Mouse (Mus musculus): ENCODE measurements at regions not wholly inside any gene's neighbourhood (a gene's known extent, or its start where the extent isn't known, plus 50 kb on each side); places are given as distances from the start of the nearest gene placed in this dataset.

DNA sequence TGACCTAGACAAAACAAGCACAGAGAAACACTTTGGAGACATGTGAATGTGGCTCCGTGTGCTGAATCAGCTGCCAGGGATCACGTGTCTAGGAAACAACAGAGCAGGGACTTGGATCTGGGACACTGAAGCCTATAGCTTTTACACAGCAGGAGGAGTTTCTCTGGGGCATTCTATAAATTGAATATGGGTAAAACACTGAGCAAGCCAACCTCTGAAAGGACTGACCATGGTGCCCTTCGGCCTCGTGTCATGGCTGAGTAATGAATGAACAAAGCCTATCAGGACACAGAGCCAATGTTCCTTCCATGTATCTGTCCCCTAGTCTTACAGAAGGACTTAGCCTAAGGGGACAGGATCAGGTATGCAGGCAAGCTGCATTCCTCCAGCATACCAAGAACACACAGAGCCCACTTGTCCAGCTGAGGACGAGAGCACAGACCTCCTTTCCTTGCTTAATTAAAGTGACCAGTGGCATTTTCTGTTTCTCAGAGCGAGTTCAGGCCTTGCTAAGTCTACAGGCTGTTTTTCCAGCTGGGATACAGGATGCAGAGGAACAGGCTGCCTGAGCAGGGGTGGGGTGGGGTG, 347.7 kb upstream of the Fam19a5 start:
- Histone ChIP-seq H3K9ac (no peak overlapping the region), H3K4me2 (no peak overlapping the region), H3K36me3 (no peaks in the 10 kb centered on the region), H3K4me3 (no peak overlapping the region), H3K27me3 (no peaks in the 10 kb centered on the region), H3K27ac (no peak overlapping the region), H3K9me3 (no peaks in the 10 kb centered on the region), H3K4me1 (no peaks in the 10 kb centered on the region)
- no peak for ATAC-seq (ENCODE audit: insufficient number of reproducible peaks, low FRiP score, low TSS enrichment, low read depth)
- 56% methylated on average over 6 of the region's 6 CpGs for whole genome bisulfite sequencing

DNA sequence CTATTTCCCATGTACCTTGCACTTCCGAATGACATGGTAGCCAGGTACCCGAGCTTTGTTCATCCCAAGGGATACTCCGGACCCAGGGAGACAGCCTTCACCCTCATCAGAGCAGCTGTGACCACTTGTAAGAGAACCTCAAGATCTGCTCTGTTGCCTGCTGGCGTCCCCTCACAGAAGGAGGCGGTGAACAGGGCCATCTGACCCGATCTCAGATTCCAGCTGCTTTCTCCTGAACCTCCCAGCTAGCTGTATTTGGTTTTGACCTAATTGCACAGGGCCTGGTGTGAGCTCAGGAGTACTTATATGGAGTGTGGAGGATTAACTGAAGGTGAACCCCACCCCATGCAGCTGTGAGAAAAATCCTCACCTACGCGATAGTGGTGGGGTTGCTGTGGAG, 344.5 kb upstream of the Fam19a5 start:
- H3K27me3 ChIP-seq, result no peaks in the 10 kb centered on the region
- no peak overlapping the region for H3K27ac ChIP-seq
- H3K9ac ChIP-seq, result no peak overlapping the region
- ATAC-seq (ENCODE audit: insufficient number of reproducible peaks, low FRiP score, low TSS enrichment, low read depth), result no peak
- H3K4me2 ChIP-seq, result no peak overlapping the region
- no peak overlapping the region for H3K4me3 ChIP-seq
- whole genome bisulfite sequencing, result 75% methylated on average over 8 of the region's 8 CpGs
- no peaks in the 10 kb centered on the region for H3K36me3 ChIP-seq
- H3K9me3 ChIP-seq, result no peaks in the 10 kb centered on the region
- no peaks in the 10 kb centered on the region for H3K4me1 ChIP-seq

DNA sequence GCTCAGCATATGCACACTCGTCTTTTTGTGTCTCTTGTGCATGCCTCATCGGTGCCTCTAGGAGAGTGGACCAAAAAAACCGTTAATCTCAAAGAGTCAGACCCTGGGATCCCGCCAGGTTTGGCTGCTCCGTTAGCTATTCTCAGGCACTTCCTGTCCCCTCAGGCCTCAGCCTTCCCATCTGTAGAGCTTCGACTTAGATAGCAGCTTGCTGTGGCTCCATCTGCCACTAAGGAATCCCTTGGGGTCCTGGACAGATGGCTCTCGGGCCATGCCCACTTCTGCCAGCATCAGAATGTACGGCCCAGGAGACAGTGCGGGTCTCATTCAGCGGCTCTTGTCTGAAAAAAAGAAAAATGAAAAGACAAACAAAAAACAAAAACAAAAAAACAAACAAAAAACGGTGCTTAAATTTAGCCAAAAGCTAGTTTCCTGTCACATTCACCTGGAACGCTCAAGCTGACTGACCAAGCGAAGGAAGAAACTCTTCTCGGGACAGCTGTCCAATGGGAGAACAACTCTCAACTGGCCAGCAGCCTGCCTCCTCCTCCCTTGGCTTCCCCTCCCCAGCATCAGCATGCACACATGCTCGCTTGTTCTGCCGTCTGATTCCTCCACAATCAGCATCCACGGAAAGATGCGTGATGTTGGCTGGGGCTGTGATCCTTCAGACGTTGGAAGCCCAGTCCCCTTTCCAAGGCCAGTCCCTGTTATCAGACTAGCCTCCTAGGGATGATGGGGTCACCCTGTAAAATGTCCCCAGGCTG, 343.6 kb upstream of the Fam19a5 start:
- Histone ChIP-seq H3K9me3 (no peaks in the 10 kb centered on the region), H3K27me3 (no peaks in the 10 kb centered on the region), H3K4me3 (no peak overlapping the region), H3K9ac (no peak overlapping the region), H3K27ac (no peak overlapping the region), H3K4me2 (no peak overlapping the region), H3K36me3 (no peaks in the 10 kb centered on the region), H3K4me1 (no peaks in the 10 kb centered on the region)
- 72% methylated on average over 19 of the region's 19 CpGs for WGBS
- ATAC-seq (ENCODE audit: insufficient number of reproducible peaks, low FRiP score, low TSS enrichment, low read depth), result no peak

DNA sequence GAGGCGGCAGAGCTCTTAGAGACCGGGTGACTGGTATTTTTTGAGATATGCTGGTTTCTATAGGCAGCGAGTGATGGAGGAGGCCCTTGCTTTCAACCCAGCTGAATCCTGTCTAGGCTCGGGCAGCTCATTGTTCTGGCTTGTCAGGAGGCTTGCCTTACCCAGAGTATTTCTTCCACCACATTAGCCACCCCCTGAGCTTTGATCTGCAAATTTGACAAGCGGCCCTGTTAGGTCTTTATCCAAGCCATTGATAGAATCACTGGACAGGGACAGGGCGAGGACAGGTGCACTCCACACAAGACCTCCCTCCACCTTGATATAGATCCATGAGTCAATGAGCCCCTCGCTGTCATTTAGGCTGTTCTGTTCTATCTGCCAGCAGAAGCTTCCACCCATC, 343.0 kb upstream of the Fam19a5 start:
- 77% methylated on average over 7 of the region's 7 CpGs for WGBS
- Histone ChIP-seq H3K4me1 (no peaks in the 10 kb centered on the region), H3K4me2 (no peak overlapping the region), H3K9ac (no peak overlapping the region), H3K9me3 (no peaks in the 10 kb centered on the region), H3K36me3 (no peaks in the 10 kb centered on the region), H3K27ac (no peak overlapping the region), H3K4me3 (no peak overlapping the region), H3K27me3 (no peaks in the 10 kb centered on the region)
- no peak for ATAC-seq (ENCODE audit: insufficient number of reproducible peaks, low FRiP score, low TSS enrichment, low read depth)

DNA sequence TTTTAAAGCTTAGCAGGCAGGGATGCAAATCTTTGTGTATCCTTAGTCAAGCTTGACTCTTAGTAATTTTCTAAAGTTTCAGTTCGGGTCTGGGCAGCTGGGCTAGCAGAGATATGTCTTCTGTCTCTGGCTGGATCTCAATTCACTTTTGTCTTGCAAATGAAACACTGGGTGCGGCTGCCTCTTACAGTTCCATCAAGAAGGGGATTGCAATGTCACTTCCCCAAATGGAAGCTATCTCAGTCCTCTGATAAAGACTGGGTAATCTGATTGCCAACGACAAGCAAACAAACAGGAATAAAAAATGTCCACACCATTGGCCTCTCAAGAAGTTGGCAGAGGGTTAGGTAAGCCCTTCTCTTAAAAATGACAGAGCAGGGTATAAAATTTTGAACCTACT, 314.1 kb upstream of the Fam19a5 start:
- 63% methylated on average over 3 of the region's 3 CpGs for WGBS
- no peak for ATAC-seq (ENCODE audit: insufficient number of reproducible peaks, low FRiP score, low TSS enrichment, low read depth)
- Histone ChIP-seq H3K4me1 (no peaks in the 10 kb centered on the region), H3K36me3 (no peaks in the 10 kb centered on the region), H3K27ac (no peak overlapping the region), H3K4me3 (no peak overlapping the region), H3K9me3 (no peaks in the 10 kb centered on the region), H3K4me2 (no peak overlapping the region), H3K9ac (no peak overlapping the region), H3K27me3 (no peaks in the 10 kb centered on the region)

DNA sequence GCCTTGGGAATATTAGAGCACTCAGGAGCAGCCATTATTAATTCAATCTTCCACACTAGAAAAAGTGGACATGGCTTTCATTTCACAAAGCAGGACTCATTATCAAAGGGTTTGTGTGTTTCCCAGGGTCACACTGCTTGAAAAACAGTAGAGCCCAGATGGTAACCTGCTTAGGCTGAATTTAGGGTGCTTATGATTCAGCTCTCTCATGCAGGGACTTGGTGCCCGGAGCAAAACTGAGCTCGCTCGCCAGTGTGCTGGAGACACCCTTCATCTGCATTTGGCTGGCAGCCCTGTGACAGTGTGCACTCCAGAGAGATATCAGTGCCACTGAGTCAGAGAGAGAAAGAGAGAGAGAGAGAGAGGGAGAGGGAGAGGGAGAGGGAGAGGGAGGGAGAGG, 308.0 kb upstream of the Fam19a5 start:
- Histone ChIP-seq H3K9ac (no peak overlapping the region), H3K4me3 (no peak overlapping the region), H3K36me3 (no peaks in the 10 kb centered on the region), H3K4me1 (no peaks in the 10 kb centered on the region), H3K9me3 (no peaks in the 10 kb centered on the region), H3K4me2 (no peak overlapping the region), H3K27me3 (no peaks in the 10 kb centered on the region), H3K27ac (no peak overlapping the region)
- no peak for ATAC-seq (ENCODE audit: insufficient number of reproducible peaks, low FRiP score, low TSS enrichment, low read depth)
- 69% methylated on average over 3 of the region's 3 CpGs for WGBS

DNA sequence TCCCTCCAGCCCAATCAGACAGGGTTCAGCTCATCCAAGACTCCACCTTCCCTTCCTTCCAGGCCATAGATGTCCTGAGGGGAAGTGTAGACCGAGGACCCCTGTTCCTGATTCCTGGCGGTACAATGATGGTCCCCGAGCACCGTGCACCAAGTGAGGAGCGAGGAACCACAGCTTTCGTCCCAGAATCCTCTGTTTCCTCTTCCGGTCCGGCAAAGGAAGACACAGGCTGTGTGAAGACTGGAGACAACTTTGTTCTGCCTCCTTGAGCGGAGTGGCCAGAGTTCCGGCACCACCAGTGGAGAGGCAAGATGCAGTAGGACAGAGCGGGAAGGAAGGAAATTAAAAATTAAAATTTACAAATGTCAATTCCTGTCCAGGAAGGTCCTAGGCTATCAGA, 305.0 kb upstream of the Fam19a5 start:
- Histone ChIP-seq H3K4me2 (no peak overlapping the region), H3K4me3 (no peak overlapping the region), H3K9ac (no peak overlapping the region), H3K27ac (no peak overlapping the region), H3K36me3 (no peaks in the 10 kb centered on the region), H3K4me1 (no peaks in the 10 kb centered on the region), H3K27me3 (no peaks in the 10 kb centered on the region), H3K9me3 (no peaks in the 10 kb centered on the region)
- 92% methylated on average over 11 of the region's 11 CpGs for WGBS
- ATAC-seq (ENCODE audit: insufficient number of reproducible peaks, low FRiP score, low TSS enrichment, low read depth), result no peak

DNA sequence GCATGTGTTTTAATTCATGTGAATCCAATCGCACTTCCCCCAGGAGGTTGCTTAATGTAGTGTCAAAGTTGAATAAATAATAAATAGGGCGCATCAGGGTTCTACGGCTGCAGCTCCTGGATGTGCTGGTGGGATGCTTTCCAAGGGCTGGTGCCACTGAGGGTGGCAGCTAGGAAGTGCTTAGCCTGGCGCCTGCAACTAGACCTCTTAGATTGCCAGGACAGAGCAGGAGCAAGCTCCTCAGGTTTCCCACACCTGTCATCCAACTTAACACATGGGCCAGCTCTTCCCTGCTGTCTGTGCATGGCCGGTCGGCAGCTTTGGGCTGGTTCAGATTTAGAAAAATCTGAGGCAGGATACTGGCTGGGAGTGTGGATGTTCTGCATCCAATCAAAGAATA, 282.6 kb upstream of the Fam19a5 start:
- H3K36me3 ChIP-seq, result no peaks in the 10 kb centered on the region
- H3K9me3 ChIP-seq, result no peaks in the 10 kb centered on the region
- no peak for ATAC-seq (ENCODE audit: insufficient number of reproducible peaks, low FRiP score, low TSS enrichment, low read depth)
- H3K4me2 ChIP-seq, result no peak overlapping the region
- H3K4me3 ChIP-seq, result no peak overlapping the region
- H3K9ac ChIP-seq, result no peak overlapping the region
- no peaks in the 10 kb centered on the region for H3K4me1 ChIP-seq
- no peak overlapping the region for H3K27ac ChIP-seq
- no peaks in the 10 kb centered on the region for H3K27me3 ChIP-seq
- WGBS, result 79% methylated on average over 6 of the region's 6 CpGs

DNA sequence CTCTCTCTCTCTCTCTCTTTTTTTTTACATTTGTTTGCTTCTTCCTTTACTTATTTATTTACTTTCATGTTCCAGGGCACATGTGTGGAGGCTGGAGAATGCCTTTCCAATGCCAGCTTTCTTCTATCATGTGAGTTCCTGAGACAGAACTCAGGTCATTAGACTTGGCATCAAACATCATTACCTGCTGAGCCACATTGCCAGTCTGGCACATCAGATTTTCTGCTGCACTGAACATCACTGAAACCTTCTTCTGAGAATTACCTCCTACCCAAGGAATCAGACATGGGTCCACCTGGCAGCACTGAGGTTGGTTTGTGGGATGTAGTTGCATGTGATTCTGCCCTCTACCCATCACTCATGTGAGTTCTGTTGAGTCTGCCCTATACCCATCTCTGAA, 279.2 kb upstream of the Fam19a5 start:
- Histone ChIP-seq H3K4me2 (no peak overlapping the region), H3K9ac (no peak overlapping the region), H3K4me1 (no peaks in the 10 kb centered on the region), H3K27me3 (no peaks in the 10 kb centered on the region), H3K27ac (no peak overlapping the region), H3K9me3 (no peaks in the 10 kb centered on the region), H3K36me3 (no peaks in the 10 kb centered on the region), H3K4me3 (no peak overlapping the region)
- ATAC-seq (ENCODE audit: insufficient number of reproducible peaks, low FRiP score, low TSS enrichment, low read depth), result no peak

DNA sequence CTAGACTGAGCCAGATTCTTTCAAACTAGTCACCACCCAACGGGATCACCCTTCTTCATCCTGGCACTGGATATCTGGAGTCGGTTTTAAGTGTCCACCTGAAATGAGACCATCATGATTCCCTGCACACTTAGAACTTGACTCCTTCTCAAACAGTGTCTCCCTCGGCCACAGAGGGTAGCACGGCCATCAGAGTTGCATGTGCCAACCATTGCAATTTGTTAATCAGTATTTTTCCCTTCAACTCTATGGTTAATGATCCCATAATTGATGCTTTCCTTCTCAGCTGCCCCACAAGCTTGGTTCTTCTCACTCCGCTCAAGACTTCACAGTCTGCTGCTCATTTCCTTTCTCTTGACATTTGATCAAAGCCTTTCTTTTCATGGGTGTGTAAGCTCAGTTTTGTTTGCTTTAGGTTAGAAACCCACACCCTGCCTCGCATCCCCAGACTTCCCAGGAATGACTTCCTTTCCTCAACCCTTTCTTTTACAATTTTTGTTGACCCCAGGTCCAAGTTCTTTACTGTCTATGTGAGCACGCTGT, 253.0 kb upstream of the Fam19a5 start:
- no peaks in the 10 kb centered on the region for H3K36me3 ChIP-seq
- no peak overlapping the region for H3K4me2 ChIP-seq
- H3K9me3 ChIP-seq, result no peaks in the 10 kb centered on the region
- 75% methylated on average over 7 of the region's 7 CpGs for WGBS
- no peak overlapping the region for H3K4me3 ChIP-seq
- no peaks in the 10 kb centered on the region for H3K4me1 ChIP-seq
- ATAC-seq (ENCODE audit: insufficient number of reproducible peaks, low FRiP score, low TSS enrichment, low read depth), result no peak
- no peak overlapping the region for H3K27ac ChIP-seq
- no peaks in the 10 kb centered on the region for H3K27me3 ChIP-seq
- no peak overlapping the region for H3K9ac ChIP-seq

DNA sequence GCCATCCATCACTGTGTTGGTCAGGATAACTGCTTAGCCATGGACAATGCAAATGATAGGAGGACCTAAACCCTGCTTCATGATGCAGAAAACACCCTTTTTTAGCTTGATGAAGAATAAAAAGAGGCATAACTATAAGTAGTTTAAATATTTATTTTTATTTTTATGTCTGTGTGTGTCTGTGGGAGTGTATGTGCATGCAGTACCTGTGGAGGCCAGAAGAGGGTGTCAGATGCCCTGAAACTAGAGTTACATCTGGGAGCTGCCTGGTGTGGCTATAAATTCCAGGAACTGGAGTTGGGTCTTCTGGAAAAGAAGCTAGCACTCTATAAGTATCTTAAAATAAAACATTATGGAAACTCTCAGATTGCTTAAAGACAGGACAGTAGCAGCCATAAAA, 224.2 kb upstream of the Fam19a5 start:
- H3K9ac ChIP-seq, result no peak overlapping the region
- H3K9me3 ChIP-seq, result no peaks in the 10 kb centered on the region
- H3K4me1 ChIP-seq, result no peaks in the 10 kb centered on the region
- no peak for ATAC-seq (ENCODE audit: insufficient number of reproducible peaks, low FRiP score, low TSS enrichment, low read depth)
- H3K27ac ChIP-seq, result no peak overlapping the region
- H3K4me2 ChIP-seq, result no peak overlapping the region
- H3K4me3 ChIP-seq, result no peak overlapping the region
- no peaks in the 10 kb centered on the region for H3K36me3 ChIP-seq
- no peaks in the 10 kb centered on the region for H3K27me3 ChIP-seq

DNA sequence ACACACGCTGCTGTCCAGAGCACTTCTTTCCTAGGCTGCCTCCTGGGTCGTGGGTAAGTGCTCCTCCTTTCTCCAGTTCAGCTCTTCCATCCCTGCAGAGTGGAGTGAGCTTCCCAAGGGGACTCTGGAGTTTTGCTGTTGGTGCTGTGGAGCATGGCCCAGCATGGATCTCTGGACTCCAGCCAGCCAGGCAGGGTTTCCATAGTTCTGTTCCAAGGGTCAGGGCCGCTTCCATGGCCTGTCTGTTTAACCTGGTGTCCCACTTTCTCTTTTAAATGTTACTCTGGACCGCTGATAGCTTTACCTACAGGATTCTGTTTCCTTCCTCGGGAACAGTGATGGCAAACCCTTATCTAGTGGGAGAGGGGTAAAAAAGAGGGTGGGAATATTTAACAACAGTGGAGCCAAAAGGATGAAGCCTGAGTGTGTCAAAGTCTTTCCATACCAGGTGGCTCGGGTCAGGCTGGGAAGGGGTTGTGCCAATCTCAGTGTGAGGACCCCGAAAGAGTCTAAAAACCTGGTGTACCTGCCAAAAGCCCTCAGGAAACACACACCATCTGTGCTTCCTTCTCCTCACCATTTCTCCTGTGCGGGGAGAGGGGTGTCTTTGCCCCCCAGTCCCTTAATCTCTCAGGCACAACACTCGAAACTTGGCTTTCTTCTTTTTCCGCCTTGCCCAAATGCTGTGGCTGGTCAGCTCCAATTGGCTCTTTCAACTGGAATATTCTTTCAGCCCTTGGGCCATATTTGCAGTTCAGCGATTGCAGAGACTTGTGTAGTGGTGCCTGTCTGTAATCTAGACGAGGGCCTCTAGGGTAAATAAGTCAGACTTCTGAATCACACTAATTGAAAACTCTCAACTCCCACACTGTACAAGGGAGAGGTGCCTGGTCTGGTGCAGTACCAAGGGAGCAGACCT, 222.8 kb upstream of the Fam19a5 start:
- no peaks in the 10 kb centered on the region for H3K36me3 ChIP-seq
- H3K4me3 ChIP-seq, result no peak overlapping the region
- no peaks in the 10 kb centered on the region for H3K9me3 ChIP-seq
- WGBS, result 69% methylated on average over 12 of the region's 12 CpGs
- no peak overlapping the region for H3K27ac ChIP-seq
- H3K4me1 ChIP-seq, result no peaks in the 10 kb centered on the region
- H3K9ac ChIP-seq, result no peak overlapping the region
- H3K4me2 ChIP-seq, result no peak overlapping the region
- H3K27me3 ChIP-seq, result no peaks in the 10 kb centered on the region
- no peak for ATAC-seq (ENCODE audit: insufficient number of reproducible peaks, low FRiP score, low TSS enrichment, low read depth)
